Mouse (Mus musculus): ENCODE results near the gene AC124108.1. TPM values are rescaled to one million over a fixed set of nuclear protein-coding genes. Genes with fewer than 3 reads are reported as not detected.

Gene AC124108.1
- polyA plus RNA-seq (2012; rRNA removed) (0.80 and 0.81 TPM in 2 replicates), polyA plus RNA-seq (2014; fragmentation: Nextera tagmentation; extraction: Ambion mirVana) (0.14 and 0.17 TPM in 2 replicates)

- no peak for TF ChIP-seq POLR2A (IDR thresholded peaks at IDR 0.05; ENCODE audit: borderline replicate concordance, extremely low read depth, insufficient read depth, insufficient read length)
- Histone ChIP-seq H3K9me3 (ENCODE audit: control insufficient read depth, low read length) (no peaks in the 10 kb centered on the region), H3K36me3 (ENCODE audit: control insufficient read depth, insufficient read depth, low read length) (no peaks in the 10 kb centered on the region), H3K4me2 (replicated peaks; ENCODE audit: low read depth, low read length, severe bottlenecking) (peak within 1 kb of the TSS; percentile 91), H3K4me3 (replicated peaks; ENCODE audit: low read length) (peak within 1 kb of the TSS; percentile 54), H3K27ac (replicated peaks; ENCODE audit: low read depth, low read length) (no peak within 1 kb of the TSS), H3K4me1 (ENCODE audit: control insufficient read depth, insufficient read depth, low read length) (peaks cover 13% of the 10 kb centered on the region), H3K27me3 (ENCODE audit: control insufficient read depth, insufficient read depth, low read length) (peaks cover 43% of the 10 kb centered on the region), H3K9ac (ENCODE audit: low read depth, low read length, severe bottlenecking) (peak within 1 kb of the TSS; percentile 52)
- DNase-seq (ENCODE audit: low spot score) (no peak), ATAC-seq (ENCODE audit: low FRiP score, low read depth) (no peak)
- 1% methylated on average over 34 of the region's 34 CpGs for WGBS
Measured at GRCm38 (mm10) chr1:132191093-132191785, at the start of gene AC124108.1, which contains the start of gene Lemd1. Gene AC124108.1, plus strand, starts transcription at chr1:132191457. Gene Lemd1, plus strand, starts transcription at chr1:132191431.

DNA sequence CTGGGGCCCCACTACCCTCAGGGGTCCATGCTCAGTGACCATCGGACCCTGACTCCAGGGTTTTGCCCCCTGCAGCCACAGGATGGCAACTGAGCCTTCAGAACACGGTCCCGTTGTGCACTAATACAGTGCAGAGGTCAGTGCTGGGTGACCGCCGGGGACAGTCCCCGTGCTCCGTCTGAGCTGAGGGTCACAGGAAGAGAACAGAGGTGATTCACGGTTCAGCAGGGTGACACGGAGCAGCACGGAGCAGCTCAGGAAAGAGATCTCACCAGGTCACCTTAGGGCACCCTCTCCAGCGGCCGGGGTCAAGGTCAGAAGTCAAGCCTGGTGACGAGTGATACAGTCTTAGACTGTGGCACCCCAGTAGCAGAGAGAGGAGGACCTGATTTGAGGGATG is 49.5 kb upstream of the AC124108.1 start:
- ATAC-seq (ENCODE audit: low FRiP score, low read depth) (no peak), DNase-seq (ENCODE audit: low spot score) (no peak)
- no peaks in the 10 kb centered on the region for H3K36me3 ChIP-seq (ENCODE audit: control insufficient read depth, insufficient read depth, low read length)
- no peak for TF ChIP-seq POLR2A (IDR thresholded peaks at IDR 0.05; ENCODE audit: borderline replicate concordance, extremely low read depth, insufficient read depth, insufficient read length)
- WGBS = 50% methylated on average over 13 of the region's 13 CpGs
- no peak overlapping the region for H3K9ac ChIP-seq (ENCODE audit: low read depth, low read length, severe bottlenecking)
- H3K4me1 ChIP-seq (ENCODE audit: control insufficient read depth, insufficient read depth, low read length) = peaks cover 6% of the 10 kb centered on the region
- no peak overlapping the region for H3K4me3 ChIP-seq (replicated peaks; ENCODE audit: low read length)
- no peak overlapping the region for H3K27ac ChIP-seq (replicated peaks; ENCODE audit: low read depth, low read length)
- H3K9me3 ChIP-seq (ENCODE audit: control insufficient read depth, low read length) = no peaks in the 10 kb centered on the region
- H3K27me3 ChIP-seq (ENCODE audit: control insufficient read depth, insufficient read depth, low read length) = no peaks in the 10 kb centered on the region
- H3K4me2 ChIP-seq (replicated peaks; ENCODE audit: low read depth, low read length, severe bottlenecking) = no peak overlapping the region

- H3K36me3 ChIP-seq (ENCODE audit: control insufficient read depth, insufficient read depth, low read length) = no peaks in the 10 kb centered on the region
- WGBS = 82% methylated on average over 5 of the region's 5 CpGs
- H3K9me3 ChIP-seq (ENCODE audit: control insufficient read depth, low read length) = no peaks in the 10 kb centered on the region
- H3K9ac ChIP-seq (ENCODE audit: low read depth, low read length, severe bottlenecking) = no peak overlapping the region
- ATAC-seq (ENCODE audit: low FRiP score, low read depth) = no peak
- no peak for DNase-seq (ENCODE audit: low spot score)
- H3K27me3 ChIP-seq (ENCODE audit: control insufficient read depth, insufficient read depth, low read length) = no peaks in the 10 kb centered on the region
- H3K4me1 ChIP-seq (ENCODE audit: control insufficient read depth, insufficient read depth, low read length) = peaks cover 6% of the 10 kb centered on the region
- H3K27ac ChIP-seq (replicated peaks; ENCODE audit: low read depth, low read length) = no peak overlapping the region
- TF ChIP-seq POLR2A (IDR thresholded peaks at IDR 0.05; ENCODE audit: borderline replicate concordance, extremely low read depth, insufficient read depth, insufficient read length) = no peak
- no peak overlapping the region for H3K4me2 ChIP-seq (replicated peaks; ENCODE audit: low read depth, low read length, severe bottlenecking)
- no peak overlapping the region for H3K4me3 ChIP-seq (replicated peaks; ENCODE audit: low read length)
Measured at GRCm38 (mm10) chr1:132143079-132143478, 48.2 kb upstream of the AC124108.1 start.

- H3K9ac ChIP-seq (ENCODE audit: low read depth, low read length, severe bottlenecking) = no peak overlapping the region
Measured at GRCm38 (mm10) chr1:132143730-132144129, 47.5 kb upstream of the AC124108.1 start.

DNA sequence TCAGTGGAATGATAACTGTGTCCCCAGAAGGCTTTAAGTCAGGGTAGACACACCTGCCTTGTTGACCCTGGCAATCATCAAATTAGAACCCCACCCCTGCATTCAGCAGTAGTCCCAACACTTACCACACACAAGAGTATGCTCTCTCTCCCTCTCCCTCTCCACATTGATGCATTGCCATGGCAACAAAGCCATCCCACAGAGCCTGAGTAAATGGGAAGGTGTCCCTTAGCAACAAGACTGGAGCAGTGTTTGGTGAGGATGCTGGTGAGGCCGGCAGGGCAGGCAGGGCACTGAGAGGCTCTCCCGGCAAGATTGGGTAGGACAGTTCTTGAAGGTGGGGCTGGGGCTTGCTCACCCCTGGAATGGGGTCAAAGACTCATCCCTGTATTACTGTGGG is 47.0 kb upstream of the AC124108.1 start:
- no peak overlapping the region for H3K4me3 ChIP-seq (replicated peaks; ENCODE audit: low read length)
- H3K36me3 ChIP-seq (ENCODE audit: control insufficient read depth, insufficient read depth, low read length) = no peaks in the 10 kb centered on the region
- H3K27ac ChIP-seq (replicated peaks; ENCODE audit: low read depth, low read length) = no peak overlapping the region
- DNase-seq (ENCODE audit: low spot score) = no peak
- no peaks in the 10 kb centered on the region for H3K9me3 ChIP-seq (ENCODE audit: control insufficient read depth, low read length)
- H3K4me2 ChIP-seq (replicated peaks; ENCODE audit: low read depth, low read length, severe bottlenecking) = no peak overlapping the region
- no peaks in the 10 kb centered on the region for H3K27me3 ChIP-seq (ENCODE audit: control insufficient read depth, insufficient read depth, low read length)
- 53% methylated on average over 2 of the region's 2 CpGs for WGBS
- no peaks in the 10 kb centered on the region for H3K4me1 ChIP-seq (ENCODE audit: control insufficient read depth, insufficient read depth, low read length)
- TF ChIP-seq POLR2A (IDR thresholded peaks at IDR 0.05; ENCODE audit: borderline replicate concordance, extremely low read depth, insufficient read depth, insufficient read length) = no peak
- ATAC-seq (ENCODE audit: low FRiP score, low read depth) = no peak
- no peak overlapping the region for H3K9ac ChIP-seq (ENCODE audit: low read depth, low read length, severe bottlenecking)

More at GRCm38 (mm10) chr1:132143730-132144129, 47.5 kb upstream of the AC124108.1 start:
- no peaks in the 10 kb centered on the region for H3K36me3 ChIP-seq (ENCODE audit: control insufficient read depth, insufficient read depth, low read length)
- 64% methylated on average over 4 of the region's 4 CpGs for WGBS
- no peak overlapping the region for H3K4me2 ChIP-seq (replicated peaks; ENCODE audit: low read depth, low read length, severe bottlenecking)
- no peak for ATAC-seq (ENCODE audit: low FRiP score, low read depth)
- no peak for TF ChIP-seq POLR2A (IDR thresholded peaks at IDR 0.05; ENCODE audit: borderline replicate concordance, extremely low read depth, insufficient read depth, insufficient read length)
- H3K4me1 ChIP-seq (ENCODE audit: control insufficient read depth, insufficient read depth, low read length) = peaks cover 3% of the 10 kb centered on the region
- no peaks in the 10 kb centered on the region for H3K27me3 ChIP-seq (ENCODE audit: control insufficient read depth, insufficient read depth, low read length)
- no peak overlapping the region for H3K4me3 ChIP-seq (replicated peaks; ENCODE audit: low read length)
- H3K9me3 ChIP-seq (ENCODE audit: control insufficient read depth, low read length) = no peaks in the 10 kb centered on the region
- DNase-seq (ENCODE audit: low spot score) = no peak
- no peak overlapping the region for H3K27ac ChIP-seq (replicated peaks; ENCODE audit: low read depth, low read length)

Measured in limb, embryonic 14.5 days (tissue).